In the genomic region with DNA sequence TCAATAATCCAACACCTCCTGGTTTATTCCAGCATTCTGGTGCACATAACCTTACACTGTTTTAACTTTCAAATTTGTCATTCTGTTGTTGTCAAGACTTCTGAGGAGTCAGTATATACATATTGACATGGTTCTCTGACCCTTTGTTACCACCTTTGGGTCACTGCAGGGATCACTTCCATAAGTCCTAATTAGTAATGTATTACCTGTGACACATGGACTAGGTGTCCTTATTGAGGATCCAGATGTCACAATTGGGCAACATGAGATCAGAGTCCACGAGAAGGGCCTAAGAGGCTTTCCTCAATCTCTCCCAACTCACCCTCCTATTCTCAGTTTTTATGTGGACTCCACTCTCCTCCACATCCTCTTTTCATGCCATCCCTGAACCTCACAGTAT, we compare ENCODE assay signal across 17 mouse cellular contexts.
"Had no signal": no experiment of that assay in that cellular context is flagged by ENCODE, and none has a peak within 500 bp of the region (broad histone marks: within the 10 kb centered on the region; RNA-seq: fewer than 3 reads in every experiment).

No protein-coding gene starts in this region.

- ATAC-seq: intestine, embryonic 15.5 days had no signal

- H3K9ac ChIP-seq: intestine, embryonic 15.5 days; kidney, embryonic 15.5 days; neural tube, embryonic 12.5 days had no signal

- H3K9me3 ChIP-seq: intestine, embryonic 15.5 days; kidney, embryonic 15.5 days; neural tube, embryonic 12.5 days had no signal

- H3K4me3 ChIP-seq: intestine, embryonic 15.5 days; kidney, embryonic 15.5 days; left cerebral cortex, adult 2 months; neural tube, embryonic 12.5 days had no signal

- H3K27me3 ChIP-seq: intestine, embryonic 15.5 days; kidney, embryonic 15.5 days; neural tube, embryonic 12.5 days had no signal

- H3K36me3 ChIP-seq: intestine, embryonic 15.5 days; kidney, embryonic 15.5 days; neural tube, embryonic 12.5 days had no signal

- H3K27ac ChIP-seq: intestine, embryonic 15.5 days; kidney, embryonic 15.5 days; left cerebral cortex, adult 2 months; neural tube, embryonic 12.5 days had no signal

- H3K4me2 ChIP-seq: intestine, embryonic 15.5 days; kidney, embryonic 15.5 days; midbrain, embryonic 11.5 days; neural tube, embryonic 12.5 days had no signal

- H3K4me1 ChIP-seq: intestine, embryonic 15.5 days; neural tube, embryonic 12.5 days had no signal

- DNase-seq: kidney, adult 11 months; kidney, adult 8-10 months; kidney, postnatal 10 days; kidney, postnatal 36 days; layer of hippocampus, postnatal 36 days; lung, adult 2 months; lung, postnatal 14 days; lung, postnatal 4 days; midbrain, embryonic 14.5 days; retina, postnatal 1 day; right cerebral cortex, postnatal 25 days; thymus, postnatal 36 days had no signal
